Mouse (Mus musculus) C2C12 (cell line): ENCODE data around the gene Ly9. TPM values are rescaled to one million over a fixed set of nuclear protein-coding genes. Genes with fewer than 3 reads are reported as not detected.

Source experiments
- H3K27me3 ChIP-seq: one replicate; pipeline ENCODE4 v1.6.1; 2011; ENCODE audit not compliant: control insufficient read depth, insufficient read depth, insufficient read length
- H3K36me3 ChIP-seq: one replicate; pipeline ENCODE4 v1.6.1; 2011; ENCODE audit not compliant: control insufficient read depth, insufficient read depth
- H3K4me3 ChIP-seq: one replicate; pipeline ENCODE4 v1.5.1; 2011; ENCODE audit warnings: mild to moderate bottlenecking, control low read depth; ENCODE audit not compliant: poor library complexity, insufficient read depth, severe bottlenecking
- H3K79me2 ChIP-seq: one replicate; pipeline ENCODE4 v1.6.1; 2011; ENCODE audit not compliant: control insufficient read depth, insufficient read depth
- H3K79me3 ChIP-seq: one replicate; pipeline ENCODE4 v1.6.1; 2011; ENCODE audit warnings: low read depth, control low read depth
- H3ac ChIP-seq: one replicate; pipeline ENCODE3; 2011; ENCODE audit warnings: low read depth; ENCODE audit not compliant: control insufficient read depth, insufficient read length
- CEBPB ChIP-seq: IDR thresholded peaks from one replicate; pipeline ENCODE4 v1.6.1; 2011; ENCODE audit warnings: low read depth, mild to moderate bottlenecking, control low read depth, moderate library complexity
- CTCF ChIP-seq: IDR thresholded peaks from one replicate; pipeline ENCODE4 v1.5.1; 2011; ENCODE audit not compliant: control insufficient read depth, insufficient read depth, insufficient read length
- FOSL1 ChIP-seq: IDR thresholded peaks from one replicate; pipeline ENCODE4 v1.8.0; 2011; ENCODE audit warnings: mild to moderate bottlenecking, low read length; ENCODE audit not compliant: poor library complexity, insufficient read depth, severe bottlenecking
- MAX ChIP-seq: IDR thresholded peaks from one replicate; pipeline ENCODE4 v1.6.1; 2011; ENCODE audit warnings: mild to moderate bottlenecking, control low read depth
- MYOD1 ChIP-seq: IDR thresholded peaks from one replicate; pipeline ENCODE4 v1.6.1; 2011; ENCODE audit warnings: low read depth; ENCODE audit not compliant: control insufficient read depth, insufficient read length
- MYOG ChIP-seq: IDR thresholded peaks from one replicate; pipeline ENCODE4 v1.6.1; 2011; ENCODE audit not compliant: control insufficient read depth, insufficient read length; ENCODE audit errors: extremely low read depth
- USF1 ChIP-seq: IDR thresholded peaks from one replicate; pipeline ENCODE4 v1.6.1; 2011; ENCODE audit warnings: low read depth, mild to moderate bottlenecking, control low read depth, moderate library complexity
- polyA plus RNA-seq: library from polyadenylated mRNA; unstranded; fragments of >200 nt; fragmentation: generic; extraction: Trizol; gene quantifications from one replicate; pipeline ENCODE4 v1.2.1, GENCODE M21; 2012; ENCODE audit warnings: missing spikeins

The Ly9 gene
- polyA plus RNA-seq, 1 experiment = not detected

DNA sequence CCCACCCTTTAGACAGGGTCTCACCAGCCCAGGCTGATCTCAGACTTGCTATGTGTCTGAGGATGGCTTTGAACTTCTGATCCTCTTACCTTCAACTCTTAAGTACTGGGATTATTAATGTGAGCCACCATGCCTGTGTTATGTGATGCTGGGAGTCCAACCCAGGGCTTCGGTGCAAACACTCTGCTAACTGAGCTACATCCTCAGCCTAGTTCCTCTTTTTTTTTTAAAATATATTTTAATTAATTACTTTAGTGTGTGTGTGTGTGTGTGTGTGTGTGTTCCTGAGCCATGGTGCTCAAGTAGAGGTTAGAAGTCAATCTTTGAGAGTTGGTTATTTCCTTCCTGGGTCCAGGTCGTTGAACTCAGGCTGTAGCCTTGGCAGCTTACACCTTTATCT, 44.2 kb downstream of the Ly9 start:
- no peaks in the 10 kb centered on the region for H3K27me3 ChIP-seq
- no peaks in the 10 kb centered on the region for H3K79me3 ChIP-seq
- no peaks in the 10 kb centered on the region for H3K79me2 ChIP-seq
- H3ac ChIP-seq = no peak overlapping the region
- H3K36me3 ChIP-seq = no peaks in the 10 kb centered on the region
- TF ChIP-seq MYOG (no peak), FOSL1 (no peak), CTCF (no peak), CEBPB (no peak), USF1 (no peak), MYOD1 (no peak), MAX (no peak)
- no peak overlapping the region for H3K4me3 ChIP-seq

DNA sequence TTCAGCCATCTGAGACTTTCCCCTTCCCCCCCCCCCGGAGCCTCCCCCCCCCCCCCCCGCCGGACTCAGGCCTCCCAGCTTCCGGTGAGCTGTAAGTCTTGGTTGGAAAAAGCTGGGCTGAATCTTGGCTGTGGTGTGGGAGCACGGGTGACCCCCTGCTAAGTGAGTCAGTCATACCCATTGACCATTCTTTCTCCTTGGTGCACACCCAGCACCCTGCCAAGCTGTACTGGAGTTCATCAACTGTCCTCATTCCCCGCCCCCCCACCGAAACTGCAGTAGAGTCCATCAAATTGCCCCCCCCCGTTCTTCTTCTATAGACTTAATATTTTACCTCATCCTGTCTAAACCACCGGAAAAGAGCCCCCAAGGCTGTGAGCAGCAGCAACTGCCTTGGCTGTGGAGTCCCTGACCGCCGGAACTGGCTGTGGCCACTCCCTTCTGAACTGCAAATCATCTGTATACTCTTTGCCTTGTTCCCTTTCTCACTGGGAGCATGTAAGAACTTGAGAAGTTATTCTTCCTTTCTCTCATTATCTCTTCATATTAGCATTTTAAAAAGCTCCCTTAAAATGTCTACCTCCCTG, 45.5 kb downstream of the Ly9 start:
- Histone ChIP-seq H3ac (no peak overlapping the region), H3K36me3 (no peaks in the 10 kb centered on the region), H3K79me3 (no peaks in the 10 kb centered on the region), H3K27me3 (no peaks in the 10 kb centered on the region), H3K4me3 (no peak overlapping the region), H3K79me2 (no peaks in the 10 kb centered on the region)
- TF ChIP-seq FOSL1 (no peak), CTCF (no peak), USF1 (no peak), MYOG (no peak), CEBPB (no peak), MAX (no peak), MYOD1 (no peak)

DNA sequence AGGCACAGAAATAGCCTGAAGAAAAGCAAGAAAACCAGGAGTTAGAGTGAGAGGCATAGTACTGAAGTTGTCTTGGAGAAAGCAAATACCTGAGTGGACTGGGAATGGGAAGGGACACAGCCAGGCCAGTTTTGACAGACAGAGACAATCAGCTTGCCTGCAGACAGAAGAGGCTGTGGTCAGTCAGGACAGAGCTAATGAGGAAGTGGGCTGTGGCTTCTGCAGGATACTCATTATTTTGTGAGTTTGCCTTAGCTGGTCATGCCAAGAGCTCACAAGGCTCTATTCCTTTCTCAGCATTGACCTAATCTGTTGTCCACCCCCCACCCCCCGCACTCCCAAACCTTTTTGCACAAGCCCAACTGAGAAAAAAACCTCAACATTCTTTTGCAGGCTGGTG, 46.0 kb downstream of the Ly9 start:
- Histone ChIP-seq H3K79me2 (no peaks in the 10 kb centered on the region), H3K4me3 (no peak overlapping the region), H3K27me3 (no peaks in the 10 kb centered on the region), H3K79me3 (no peaks in the 10 kb centered on the region), H3K36me3 (no peaks in the 10 kb centered on the region), H3ac (no peak overlapping the region)
- TF ChIP-seq CEBPB (no peak), USF1 (no peak), CTCF (no peak), MYOG (no peak), MYOD1 (no peak), MAX (no peak), FOSL1 (no peak)

DNA sequence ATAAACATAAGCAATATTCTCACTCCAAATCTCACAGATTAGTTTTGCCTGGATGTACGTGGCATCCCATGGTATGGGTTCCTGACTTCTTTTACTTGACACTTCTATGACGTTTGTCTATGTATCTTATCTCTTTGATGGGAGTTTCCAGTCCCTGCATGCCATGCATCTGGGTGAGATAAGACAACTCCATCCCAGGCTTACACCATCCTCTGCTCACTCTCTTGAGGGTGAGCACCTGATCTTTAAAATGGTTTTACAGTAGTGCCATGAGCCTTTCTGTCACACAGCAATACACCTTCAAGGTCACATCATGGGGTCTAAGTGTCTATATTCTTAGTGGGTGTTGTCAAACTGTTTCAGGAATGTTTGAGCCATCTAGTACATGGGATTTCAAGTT, 46.9 kb downstream of the Ly9 start:
- Histone ChIP-seq H3ac (no peak overlapping the region), H3K27me3 (no peaks in the 10 kb centered on the region), H3K36me3 (no peaks in the 10 kb centered on the region), H3K4me3 (no peak overlapping the region), H3K79me3 (no peaks in the 10 kb centered on the region), H3K79me2 (no peaks in the 10 kb centered on the region)
- TF ChIP-seq CTCF (no peak), MYOG (no peak), MAX (no peak), MYOD1 (no peak), USF1 (no peak), FOSL1 (no peak), CEBPB (no peak)

DNA sequence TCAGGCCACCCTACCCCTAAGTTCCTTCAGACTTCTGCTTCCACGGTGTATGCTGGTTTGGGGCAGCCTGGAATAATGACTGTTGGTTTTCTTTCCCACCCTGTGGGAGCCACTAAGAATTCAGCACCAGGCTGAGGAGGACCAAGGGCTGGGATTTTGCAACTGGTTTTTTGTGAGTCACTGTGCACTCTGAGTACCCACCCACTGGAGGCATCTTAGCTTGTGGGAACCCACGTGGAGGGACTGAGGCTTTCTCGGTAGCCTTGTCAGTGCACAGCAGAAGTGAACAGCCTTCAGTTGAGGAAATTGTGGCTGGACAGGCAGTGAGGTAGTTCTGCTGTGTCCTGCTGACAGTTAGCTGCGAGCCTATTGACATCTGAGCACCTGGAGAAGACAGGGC, 48.3 kb downstream of the Ly9 start, which contains the start of gene Cd244a:
Cd244a (plus strand) TSS at position 296 of the 400 bp plus-strand sequence.
- Histone ChIP-seq H3K79me3 (no peaks in the 10 kb centered on the region), H3K4me3 (no peak within 1 kb of the TSS), H3K79me2 (no peaks in the 10 kb centered on the region), H3ac (no peak within 1 kb of the TSS), H3K27me3 (no peaks in the 10 kb centered on the region), H3K36me3 (no peaks in the 10 kb centered on the region)
- TF ChIP-seq MAX (no peak), USF1 (no peak), MYOG (no peak), FOSL1 (no peak), MYOD1 (no peak), CTCF (no peak), CEBPB (no peak)
